Mouse (Mus musculus) myocyte (in vitro differentiated cells): ENCODE measurements at regions not wholly inside any gene's neighbourhood (a gene's known extent, or its start where the extent isn't known, plus 50 kb on each side); places are given as distances from the start of the nearest gene placed in this dataset.

Experiments used
- MAX ChIP-seq: IDR thresholded peaks from one replicate; pipeline ENCODE4 v1.6.1; 2011; ENCODE audit warnings: low read depth, mild to moderate bottlenecking, control low read depth
- MYOD1 ChIP-seq, 3 experiments: IDR thresholded peaks; one replicate each; pipeline ENCODE4 v1.6.1; 2011; ENCODE audit warnings: control low read depth in 2 of 3, low read depth in 2 of 3, mild to moderate bottlenecking in 2 of 3, moderate library complexity in 1 of 3; ENCODE audit not compliant: insufficient read length in 2 of 3, control insufficient read depth in 1 of 3

- TF ChIP-seq MYOD1 (IDR thresholded peaks at IDR 0.05; ENCODE audit: control insufficient read depth in 1 of 3, insufficient read length in 2 of 3, low read depth in 2 of 3) (no peak), MAX (no peak)
Observed at GRCm38 (mm10) chr15:41352129-41352528, 1218.0 kb downstream of the 9330182O14Rik start.
